Mouse (Mus musculus) liver, postnatal 0 days (tissue): ENCODE results near the gene Spock1.

Experiments
- CTCF ChIP-seq: sonication (generic); IDR thresholded peaks from 2 replicates; pipeline ENCODE4 v1.5.1; 2016; ENCODE audit warnings: antibody characterized with exemption, low read depth
- EP300 ChIP-seq: IDR thresholded peaks from 2 replicates; pipeline ENCODE4 v1.6.1; 2016; ENCODE audit warnings: antibody characterized with exemption, low read depth, mild to moderate bottlenecking

- TF ChIP-seq CTCF (no peak), EP300 (no peak)
Observed at GRCm38 (mm10) chr13:57741186-57741585, 166.9 kb downstream of the Spock1 start.
